Mouse (Mus musculus) neural tube, embryonic 10.5 days (tissue): ENCODE measurements around the gene Cited1.

ENCODE experiments used
- DNase-seq: peaks from one replicate; pipeline ENCODE4 v3.0.0-alpha.2; 2017; ENCODE audit warnings: low spot score; ENCODE audit errors: extremely low spot score

Gene Cited1

DNA sequence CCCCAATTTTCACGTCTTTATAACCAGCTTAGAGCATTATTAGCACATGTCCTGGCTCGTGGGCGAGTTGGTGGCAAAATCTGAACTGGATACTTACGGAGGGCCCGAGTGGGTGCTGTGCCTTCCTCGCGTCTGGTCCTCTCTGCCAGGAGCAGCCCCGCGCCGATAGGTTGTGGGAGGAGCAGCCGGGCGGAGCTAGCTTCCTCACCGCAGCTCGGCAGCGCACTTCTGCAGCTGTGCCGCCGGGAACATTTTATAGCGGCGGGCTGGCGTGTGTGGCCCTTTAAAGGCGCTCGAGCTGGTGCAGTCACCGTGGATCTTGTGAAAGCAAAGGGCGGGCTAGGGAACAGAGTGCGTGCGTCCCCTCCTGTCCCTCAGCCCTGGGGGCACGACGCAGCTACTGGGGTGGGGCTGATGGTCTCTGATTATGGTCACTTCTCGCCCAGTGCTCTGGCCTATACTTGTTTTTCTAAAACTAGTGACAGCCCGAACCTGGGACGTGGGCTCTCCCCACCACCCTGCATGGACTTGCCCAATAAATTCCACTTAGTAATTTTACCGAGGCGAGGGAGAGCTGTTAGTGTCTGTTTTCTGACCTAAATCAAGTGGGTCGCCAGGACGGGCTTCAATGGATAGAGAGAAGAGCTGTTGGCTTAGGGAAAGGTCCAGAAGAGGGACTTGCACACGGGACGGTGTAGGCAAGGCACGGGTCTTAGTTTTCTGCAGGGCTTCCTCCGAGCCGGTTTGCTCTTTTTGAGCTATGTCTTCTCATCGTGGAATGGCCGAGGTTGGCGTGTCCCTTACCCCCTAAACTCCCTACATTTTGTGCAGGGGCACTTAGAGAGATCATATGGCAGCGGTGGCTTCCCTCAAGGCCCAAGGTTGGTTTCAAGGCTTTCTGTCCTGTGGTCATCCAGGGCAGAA is at the start of gene Cited1:
Cited1 (minus strand) TSS at position 245 of the 924 bp plus-strand sequence.
- peak; percentile 34 for DNase-seq

DNA sequence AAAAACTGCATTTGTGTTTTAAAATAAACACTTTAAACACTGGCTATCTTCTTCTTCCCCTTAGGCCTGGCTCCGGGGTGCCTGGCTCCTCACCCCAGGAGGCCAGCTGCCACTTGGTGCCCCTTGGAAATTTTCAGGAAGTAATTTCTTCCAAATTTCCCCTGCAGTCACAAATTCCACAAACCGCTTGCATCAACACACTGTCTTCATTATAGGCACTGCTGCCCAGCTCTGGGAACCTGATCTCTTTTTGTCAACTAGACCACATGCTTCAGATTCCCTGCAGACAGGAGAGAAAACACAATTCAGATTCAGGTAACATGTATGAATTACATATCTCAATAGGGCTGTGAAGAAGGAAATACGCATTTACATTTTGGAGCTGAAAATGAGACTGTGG is 32.9 kb upstream of the Cited1 start:
- DNase-seq = no peak

DNA sequence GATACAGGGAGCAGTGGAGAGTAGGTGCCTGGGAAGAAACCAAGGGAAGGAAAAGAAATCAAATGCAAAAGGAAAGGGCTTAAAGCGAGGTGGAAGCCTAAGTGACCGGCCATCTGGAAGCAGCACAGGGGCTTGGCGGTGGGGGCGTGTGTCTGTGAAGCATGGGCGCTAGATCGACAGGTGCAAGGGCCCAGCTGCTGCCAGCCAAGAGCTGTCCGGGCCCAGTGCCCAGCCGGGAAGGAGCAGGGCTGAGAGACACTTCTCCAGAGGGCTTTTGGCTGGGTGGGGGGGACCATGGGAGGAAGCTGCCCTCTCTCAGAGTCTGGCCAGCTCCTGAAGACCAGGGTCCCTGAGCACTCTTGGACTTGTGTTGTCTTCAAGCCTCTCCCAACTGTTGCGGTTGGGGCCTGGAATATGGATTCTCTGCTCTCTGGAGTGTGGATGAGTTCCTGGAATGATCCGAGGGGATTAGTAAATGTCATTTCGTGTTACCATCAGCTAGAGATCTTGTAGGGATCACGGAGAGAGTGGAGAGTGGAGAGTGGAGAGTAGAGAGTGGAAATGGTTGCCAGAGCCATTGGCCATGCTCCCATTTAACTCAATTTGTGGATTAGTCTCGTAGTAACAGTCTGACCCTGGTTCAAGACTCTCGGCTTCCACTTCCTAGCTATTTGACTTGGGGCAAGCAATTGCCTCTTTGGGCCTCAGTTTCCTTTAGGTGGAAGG is 10.8 kb upstream of the Cited1 start:
- DNase-seq = no peak

DNA sequence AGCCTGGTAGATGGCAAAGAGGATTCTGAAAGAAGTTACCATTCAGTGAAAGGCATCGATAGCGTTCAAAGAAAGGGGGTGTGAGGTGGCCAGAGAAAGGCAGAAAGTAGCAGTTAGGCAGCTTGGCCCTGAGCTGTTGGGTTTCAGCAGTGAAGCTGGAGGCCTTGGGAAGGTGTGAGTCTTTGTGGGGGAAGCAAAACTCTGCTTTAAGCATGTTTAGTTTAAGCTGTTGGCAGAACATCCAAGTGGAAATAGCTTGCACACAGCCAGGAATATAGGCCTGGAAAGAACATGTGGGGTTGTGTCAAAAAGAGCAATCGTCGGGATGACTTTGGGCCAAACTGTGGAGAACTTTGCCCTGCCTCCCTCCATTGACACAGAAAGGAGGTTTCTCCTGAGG is 7.8 kb upstream of the Cited1 start:
- DNase-seq = no peak

DNA sequence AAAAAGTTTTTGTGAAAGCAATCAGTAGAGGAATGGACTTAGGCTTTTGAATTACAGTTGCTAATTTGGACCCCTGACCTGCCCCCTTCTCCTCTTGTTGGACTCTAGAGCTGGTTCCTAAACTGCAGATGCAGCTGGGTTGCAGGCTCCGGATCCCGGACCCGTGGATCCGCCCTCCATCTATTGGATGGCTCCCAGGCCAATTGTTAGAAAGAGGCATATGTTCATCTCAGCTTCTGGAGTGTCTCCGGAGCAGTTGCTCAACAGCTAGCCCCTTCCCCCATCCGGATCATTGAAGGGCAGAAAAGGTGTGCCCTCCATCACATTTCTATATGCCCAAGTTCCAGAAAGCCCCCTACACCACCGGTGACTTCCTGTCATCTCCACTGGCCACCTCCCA is 1.9 kb upstream of the Cited1 start:
- peak; percentile 46 for DNase-seq

DNA sequence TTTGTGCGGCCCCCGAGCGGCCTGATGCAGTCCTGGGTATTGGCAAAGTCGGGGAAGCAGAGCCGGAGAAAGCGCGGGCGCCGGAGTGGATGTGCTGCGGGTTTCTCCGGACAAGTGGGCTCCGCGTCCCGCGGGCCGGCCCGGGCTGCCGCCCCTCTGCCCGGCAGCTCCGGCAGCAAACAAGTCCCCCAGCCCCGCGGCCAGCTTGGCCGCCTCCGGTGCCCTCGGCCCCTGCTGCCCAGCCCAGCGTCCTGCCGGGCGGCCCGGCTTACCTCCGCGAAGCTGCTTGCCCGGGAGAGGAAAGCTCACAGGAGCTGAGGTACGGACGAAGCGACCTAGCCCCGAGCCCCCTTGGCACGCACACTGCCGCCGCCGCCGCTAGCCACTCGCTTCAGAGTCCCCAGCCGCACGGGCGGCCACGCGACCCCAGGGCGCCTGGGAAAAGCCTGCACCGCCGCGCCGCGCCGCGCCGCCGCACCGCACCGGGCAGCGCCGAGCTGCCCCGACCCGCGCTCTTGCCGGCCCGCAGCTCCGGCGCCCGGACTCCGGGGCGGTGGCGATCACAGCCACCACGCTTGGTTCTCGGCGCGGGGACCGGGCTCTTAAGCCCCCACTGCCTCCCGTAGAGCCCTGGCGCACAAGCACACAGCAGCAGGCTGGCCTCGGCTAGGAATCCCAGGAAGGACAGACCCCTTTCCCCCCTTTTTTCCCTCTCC is 602 bp downstream of the Cited1 start:
- DNase-seq = peak; percentile 70

DNA sequence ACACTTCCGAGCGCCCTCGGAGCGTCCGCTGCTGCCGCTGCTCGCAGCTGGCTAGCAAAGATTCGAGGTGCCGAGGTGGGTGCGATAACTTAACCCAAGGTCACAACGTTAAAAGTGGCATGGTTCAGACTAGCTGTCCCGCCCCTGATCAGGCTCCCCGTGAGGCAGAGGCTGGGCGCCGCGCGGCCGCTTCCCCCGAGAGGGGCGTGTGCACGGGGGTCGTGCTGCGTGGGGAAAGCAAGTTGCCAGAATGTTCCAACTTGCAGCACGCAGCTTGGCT is 1.1 kb downstream of the Cited1 start:
- DNase-seq = no peak

DNA sequence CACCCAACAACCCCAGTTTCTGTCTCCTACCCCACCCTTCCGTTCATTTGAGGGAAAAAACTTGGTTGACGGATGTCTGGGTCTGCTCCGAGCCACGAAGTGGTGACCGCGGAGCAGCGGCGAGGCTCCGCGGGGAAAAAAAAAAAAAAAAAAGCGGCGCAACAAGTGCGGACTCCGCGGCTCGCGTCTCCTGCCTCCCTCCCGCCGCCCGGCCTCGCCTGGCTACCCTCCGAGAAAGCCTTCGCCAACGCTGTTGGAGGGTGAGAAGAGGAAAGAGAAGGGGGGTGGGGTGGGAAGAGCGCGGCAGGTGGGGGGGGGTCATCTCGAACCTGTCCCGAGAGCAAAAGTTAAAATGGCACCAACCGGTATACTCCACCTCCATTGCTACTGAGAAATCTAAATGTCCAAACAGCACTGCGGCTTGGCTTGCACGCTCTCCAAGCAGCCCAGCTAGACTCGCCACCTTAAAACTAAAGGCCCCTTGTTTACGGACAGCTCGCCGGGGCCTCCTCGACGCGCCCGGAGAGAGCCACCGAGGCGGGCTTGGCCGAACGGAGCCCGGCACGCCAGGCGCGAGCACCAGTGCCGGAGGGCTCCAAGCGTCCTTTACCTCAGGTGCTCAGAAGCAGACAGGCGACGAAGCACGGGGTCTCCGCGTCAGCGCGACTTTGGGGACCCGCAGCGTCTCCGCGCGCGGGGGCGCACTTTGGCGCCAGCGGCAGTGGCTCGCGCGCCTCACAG is 1.7 kb downstream of the Cited1 start:
- DNase-seq = peak; percentile 49

DNA sequence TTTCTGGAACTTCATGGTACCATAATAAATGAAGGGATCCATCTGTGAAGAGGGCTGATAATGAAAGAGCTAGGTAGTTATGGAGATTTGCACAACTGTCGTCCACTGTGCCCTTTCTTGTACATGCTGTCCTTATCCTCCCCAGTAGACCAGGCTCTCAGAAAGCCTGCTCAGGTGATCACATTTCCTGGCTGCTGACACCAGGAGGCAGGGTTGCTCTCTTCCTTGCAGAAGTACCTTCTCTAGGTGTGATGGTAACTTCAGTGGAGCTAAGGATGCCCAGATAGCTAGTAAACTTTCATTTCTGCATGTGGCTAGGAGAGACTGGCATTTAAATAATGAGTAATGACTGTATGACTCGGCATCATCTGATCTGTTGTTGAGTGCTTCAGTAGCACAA is 7.6 kb downstream of the Cited1 start:
- DNase-seq = no peak

DNA sequence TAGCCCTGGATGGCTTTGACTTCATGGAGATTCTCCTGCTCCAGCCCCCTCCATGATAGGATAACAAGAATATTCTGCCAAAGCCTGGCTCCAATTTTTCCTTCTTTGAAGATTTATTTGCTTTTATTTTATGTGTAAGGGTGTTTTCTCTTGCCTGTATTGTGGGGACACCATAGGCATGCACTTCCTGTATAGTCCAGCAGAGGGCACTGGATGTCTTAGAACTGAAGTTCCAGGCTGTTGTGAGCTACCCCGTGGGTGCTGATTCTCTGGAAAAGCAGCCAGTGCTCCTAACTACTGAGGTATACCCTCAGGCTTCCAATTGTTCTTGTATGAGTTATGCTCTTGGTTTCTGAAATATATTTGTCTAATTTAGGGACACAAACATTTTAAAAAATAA is 32.9 kb downstream of the Cited1 start:
- peak; percentile 24 for DNase-seq

DNA sequence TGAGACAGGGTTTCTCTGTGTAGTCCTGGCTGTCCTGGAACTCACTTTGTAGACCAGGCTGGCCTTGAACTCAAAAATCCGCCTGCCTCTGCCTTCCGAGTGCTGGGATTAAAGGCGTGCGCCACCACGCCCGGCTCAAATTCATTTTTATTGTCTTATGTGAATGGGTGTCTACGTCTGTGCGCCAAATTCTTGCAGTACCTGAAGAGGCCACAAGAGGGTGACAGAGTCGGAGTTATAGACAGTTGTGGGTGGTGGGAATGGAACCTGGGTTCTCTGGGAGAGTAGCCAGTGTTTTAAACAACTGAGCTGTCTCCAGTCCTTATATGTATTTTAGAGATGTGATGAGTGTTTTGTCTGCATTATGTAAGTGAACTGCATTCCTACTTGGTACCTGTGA is 36.6 kb downstream of the Cited1 start:
- DNase-seq = peak; percentile 25
